Mouse (Mus musculus) hindbrain, embryonic 15.5 days (tissue): ENCODE results near the gene Ogdh. TPM values are rescaled to one million over a fixed set of nuclear protein-coding genes. Genes with fewer than 3 reads are reported as not detected.

Experiments
- ATAC-seq: fragments of 200-750 bp; cut with Nextera tagmentation; 2 replicates; pipeline ENCODE4 v1.8.0; 2017; ENCODE audit warnings: low read depth, moderate number of reproducible peaks, moderate TSS enrichment; ENCODE audit not compliant: low FRiP score
- H3K27ac ChIP-seq: fragments of 300-500 bp; sonication (generic); replicated peaks from 2 replicates; pipeline ENCODE4 v1.5.1; 2015; ENCODE audit warnings: mild to moderate bottlenecking, inconsistent platforms
- H3K27me3 ChIP-seq: fragments of 300-500 bp; sonication (generic); 2 replicates; pipeline ENCODE4 v1.6.1; 2015; ENCODE audit warnings: control low read depth, inconsistent platforms
- H3K36me3 ChIP-seq: fragments of 300-500 bp; sonication (generic); 2 replicates; pipeline ENCODE4 v1.6.1; 2015; ENCODE audit warnings: control low read depth, inconsistent platforms
- H3K4me1 ChIP-seq: fragments of 300-500 bp; sonication (generic); replicated peaks from 2 replicates; pipeline ENCODE4 v1.6.1; 2015; ENCODE audit warnings: control low read depth, inconsistent platforms
- H3K4me2 ChIP-seq: fragments of 300-500 bp; sonication (generic); 2 replicates; pipeline ENCODE4 v1.6.1; 2015; ENCODE audit warnings: moderate library complexity, mild to moderate bottlenecking, inconsistent platforms
- H3K4me3 ChIP-seq: fragments of 300-500 bp; sonication (generic); 2 replicates; pipeline ENCODE4 v1.5.1; 2015; ENCODE audit warnings: mild to moderate bottlenecking, inconsistent platforms
- H3K9ac ChIP-seq: fragments of 300-500 bp; sonication (generic); 2 replicates; pipeline ENCODE4 v1.6.1; 2015; ENCODE audit warnings: inconsistent platforms
- H3K9me3 ChIP-seq: fragments of 300-500 bp; sonication (generic); 2 replicates; pipeline ENCODE4 v1.6.1; 2016; ENCODE audit warnings: control low read depth, inconsistent platforms
- WGBS: fragments of 180-500 bp; shearing (Covaris S2); methylation state at CpG from one replicate; pipeline ENCODE4 v1.1.7; 2015; 5-methylcytosine and 5-hydroxymethylcytosine counted together
- polyA plus RNA-seq: library from polyadenylated mRNA; unstranded; fragments of >200 nt; fragmentation: Nextera tagmentation; extraction: Ambion mirVana; gene quantifications from 2 replicates; pipeline ENCODE4 v1.2.1, GENCODE M21; 2015

The Ogdh gene
- polyA plus RNA-seq, 1 experiment from 2014 or later: 133 TPM

DNA sequence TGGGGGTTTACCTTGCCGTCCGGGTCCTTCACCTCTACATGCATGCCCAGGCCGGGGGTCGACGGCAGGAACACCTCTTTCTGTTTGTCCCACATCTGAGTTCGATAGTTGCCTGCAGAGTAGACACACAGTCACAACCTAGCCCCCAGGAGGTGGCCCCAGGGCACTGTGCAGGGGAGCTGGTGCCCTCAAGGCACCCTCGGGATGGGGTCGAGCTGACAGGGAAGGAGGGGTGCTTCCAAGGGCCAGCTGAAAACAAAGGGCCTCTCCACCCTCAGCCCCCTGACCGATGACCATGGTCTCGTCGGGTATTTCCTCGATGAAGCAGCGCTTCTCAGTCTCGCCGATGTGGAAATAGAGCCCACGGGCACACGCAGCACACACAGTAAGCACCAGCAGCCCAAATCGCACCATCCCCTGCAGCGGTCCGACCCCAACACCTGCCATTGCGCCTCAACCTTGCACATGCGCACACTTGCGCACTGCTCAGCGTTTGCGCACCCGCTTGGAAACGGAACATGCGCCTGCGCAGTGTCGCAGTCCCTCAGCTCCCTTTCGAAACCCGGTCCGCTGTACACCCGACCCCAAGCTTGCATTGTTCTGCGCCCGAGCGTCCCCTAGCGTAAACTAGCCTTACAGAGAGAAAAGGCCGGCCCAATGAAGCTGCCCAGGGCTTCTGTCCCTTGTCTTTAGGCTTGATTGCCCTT lies 16.9 kb upstream of the Ogdh start, which contains the start of gene Tmed4:
Gene Tmed4, minus strand, starts transcription at position 484 of the 707 bp plus-strand sequence.
- peaks cover 30% of the 10 kb centered on the region for H3K4me1 ChIP-seq
- H3K4me3 ChIP-seq: peak within 1 kb of the TSS; percentile 96
- peak within 1 kb of the TSS; percentile 96 for H3K9ac ChIP-seq
- H3K36me3 ChIP-seq: peaks cover 14% of the 10 kb centered on the region
- H3K27ac ChIP-seq: peak within 1 kb of the TSS; percentile 85
- ATAC-seq: peak; percentile 98
- 0% methylated on average over 39 of the region's 39 CpGs for WGBS
- H3K4me2 ChIP-seq: peak within 1 kb of the TSS; percentile 87
- no peaks in the 10 kb centered on the region for H3K9me3 ChIP-seq
- no peaks in the 10 kb centered on the region for H3K27me3 ChIP-seq

DNA sequence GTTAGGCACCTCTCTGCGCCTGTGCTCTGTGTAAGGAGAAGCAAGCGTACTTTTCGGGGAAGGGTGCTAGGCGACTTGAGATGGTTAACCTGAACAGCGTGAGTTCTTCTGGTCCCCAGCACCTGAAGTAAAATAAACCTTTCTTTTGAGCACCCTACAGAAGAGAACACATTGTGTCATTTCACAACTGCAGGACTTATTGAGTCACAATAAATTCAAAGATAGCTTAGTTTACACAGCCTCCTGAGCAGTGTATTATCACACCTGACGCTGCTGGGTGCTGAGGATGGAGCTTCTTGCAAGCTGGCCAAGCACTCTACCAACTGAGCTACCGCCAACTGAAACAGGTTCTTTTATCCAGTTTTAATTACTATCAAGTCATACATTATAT lies 16.3 kb upstream of the Ogdh start:
- Histone ChIP-seq H3K27me3 (no peaks in the 10 kb centered on the region), H3K9ac (peak overlapping the region; percentile 96), H3K4me3 (peak overlapping the region; percentile 96), H3K9me3 (no peaks in the 10 kb centered on the region), H3K4me1 (peaks cover 30% of the 10 kb centered on the region), H3K36me3 (peaks cover 14% of the 10 kb centered on the region), H3K4me2 (peak overlapping the region; percentile 87), H3K27ac (peak overlapping the region; percentile 85)
- no peak; the same call in 1 of the 2 replicates for ATAC-seq
- 22% methylated on average over 7 of the region's 7 CpGs for WGBS

DNA sequence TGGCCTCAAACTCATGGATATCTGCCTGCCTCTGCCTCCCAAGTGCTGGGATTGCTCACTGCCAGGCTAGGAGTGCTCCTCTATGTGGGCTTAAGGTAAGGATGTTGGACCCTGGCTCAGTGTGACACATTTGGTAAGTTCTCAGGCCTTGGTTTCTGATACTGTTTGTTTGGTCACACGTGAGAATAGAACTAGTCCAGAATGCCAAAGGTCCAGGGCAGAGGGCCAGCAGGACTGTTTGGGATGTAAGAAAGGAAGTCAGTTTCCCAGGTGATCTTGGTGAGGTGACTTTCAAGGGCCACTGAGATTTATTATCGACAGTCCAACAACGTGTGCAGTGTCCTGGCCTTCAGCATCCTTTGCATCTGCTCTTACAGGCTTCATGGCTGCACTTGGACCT lies 15.0 kb upstream of the Ogdh start:
- peaks cover 30% of the 10 kb centered on the region for H3K4me1 ChIP-seq
- no peak overlapping the region for H3K27ac ChIP-seq
- WGBS: 87% methylated on average over 3 of the region's 3 CpGs
- H3K9me3 ChIP-seq: no peaks in the 10 kb centered on the region
- H3K4me2 ChIP-seq: no peak overlapping the region
- no peaks in the 10 kb centered on the region for H3K27me3 ChIP-seq
- ATAC-seq: no peak
- H3K36me3 ChIP-seq: peaks cover 2% of the 10 kb centered on the region
- H3K4me3 ChIP-seq: no peak overlapping the region
- no peak overlapping the region for H3K9ac ChIP-seq

DNA sequence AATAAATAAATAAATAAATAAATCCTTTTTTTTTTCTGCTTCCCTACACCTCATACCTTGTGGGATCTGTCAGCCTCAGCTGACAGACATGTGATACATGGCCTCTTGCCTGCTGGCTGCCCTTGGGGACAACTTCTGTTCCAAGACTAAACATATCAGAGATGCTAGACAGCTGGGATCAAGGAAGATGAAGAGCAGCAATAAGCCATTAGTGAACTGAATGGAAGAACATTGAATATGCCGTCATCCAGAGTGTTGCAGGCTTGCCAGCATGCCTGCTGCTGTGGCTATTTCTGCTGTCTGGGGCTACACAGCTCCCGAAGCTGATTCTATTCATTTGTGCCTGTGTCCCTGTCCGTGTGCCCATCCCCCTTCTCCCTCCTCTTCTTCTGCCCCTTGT lies 8.5 kb upstream of the Ogdh start:
- no peaks in the 10 kb centered on the region for H3K36me3 ChIP-seq
- no peaks in the 10 kb centered on the region for H3K9me3 ChIP-seq
- no peak overlapping the region for H3K4me3 ChIP-seq
- H3K27me3 ChIP-seq: no peaks in the 10 kb centered on the region
- no peaks in the 10 kb centered on the region for H3K4me1 ChIP-seq
- no peak for ATAC-seq
- WGBS: 71% methylated on average over 3 of the region's 3 CpGs
- no peak overlapping the region for H3K4me2 ChIP-seq
- H3K27ac ChIP-seq: no peak overlapping the region
- H3K9ac ChIP-seq: no peak overlapping the region

DNA sequence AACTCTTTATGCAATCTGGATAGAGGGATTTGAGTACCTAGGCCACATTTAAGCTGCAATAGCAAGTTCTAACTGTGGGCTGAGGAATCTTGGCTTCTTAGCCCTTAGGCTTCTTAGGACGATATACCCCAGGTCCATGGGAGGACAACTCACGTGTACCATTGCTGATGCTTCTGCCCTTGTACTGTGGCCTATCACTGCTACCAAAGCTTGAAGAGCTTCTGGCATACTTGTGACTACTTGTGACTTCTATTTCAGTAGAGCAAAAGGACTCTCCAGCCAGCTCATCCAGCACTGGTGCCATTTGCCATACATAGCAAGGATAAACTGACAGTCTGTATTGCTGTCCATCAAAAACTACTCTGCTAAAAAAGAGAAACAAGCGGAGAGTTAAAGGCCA lies 1.3 kb upstream of the Ogdh start:
- H3K4me1 ChIP-seq: peaks cover 18% of the 10 kb centered on the region
- no peaks in the 10 kb centered on the region for H3K27me3 ChIP-seq
- H3K9ac ChIP-seq: no peak overlapping the region
- 94% methylated on average over 3 of the region's 3 CpGs for WGBS
- no peak overlapping the region for H3K4me3 ChIP-seq
- H3K4me2 ChIP-seq: no peak overlapping the region
- no peak for ATAC-seq
- H3K36me3 ChIP-seq: no peaks in the 10 kb centered on the region
- H3K27ac ChIP-seq: no peak overlapping the region
- H3K9me3 ChIP-seq: no peaks in the 10 kb centered on the region

DNA sequence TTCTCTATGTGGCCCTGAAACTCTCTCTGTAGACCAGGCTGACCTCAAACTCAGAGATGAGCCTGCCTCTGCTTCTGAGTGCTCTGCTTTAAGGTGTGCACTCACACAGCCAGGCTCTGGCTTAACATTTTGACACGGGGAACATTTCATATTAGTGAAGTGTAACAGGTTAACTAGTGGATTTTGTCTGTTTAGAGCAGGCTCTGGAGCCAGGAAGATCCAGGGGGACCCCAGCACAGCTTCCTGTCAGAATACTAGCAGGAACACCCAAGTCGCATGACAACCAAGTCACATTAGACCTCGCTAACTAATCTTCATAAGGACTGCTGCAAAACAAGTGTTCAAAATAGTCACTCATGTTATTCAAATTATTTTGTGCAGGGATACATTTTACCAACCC lies 550 bp upstream of the Ogdh start:
- Histone ChIP-seq H3K4me3 (peak overlapping the region; percentile 69), H3K36me3 (no peaks in the 10 kb centered on the region), H3K27ac (peak overlapping the region; percentile 92), H3K27me3 (no peaks in the 10 kb centered on the region), H3K9me3 (no peaks in the 10 kb centered on the region), H3K4me2 (peak overlapping the region; percentile 58), H3K9ac (peak overlapping the region; percentile 64; the same call in 1 of the 2 replicates), H3K4me1 (peaks cover 18% of the 10 kb centered on the region)
- ATAC-seq: no peak
- WGBS: 25% methylated on average over 3 of the region's 3 CpGs

DNA sequence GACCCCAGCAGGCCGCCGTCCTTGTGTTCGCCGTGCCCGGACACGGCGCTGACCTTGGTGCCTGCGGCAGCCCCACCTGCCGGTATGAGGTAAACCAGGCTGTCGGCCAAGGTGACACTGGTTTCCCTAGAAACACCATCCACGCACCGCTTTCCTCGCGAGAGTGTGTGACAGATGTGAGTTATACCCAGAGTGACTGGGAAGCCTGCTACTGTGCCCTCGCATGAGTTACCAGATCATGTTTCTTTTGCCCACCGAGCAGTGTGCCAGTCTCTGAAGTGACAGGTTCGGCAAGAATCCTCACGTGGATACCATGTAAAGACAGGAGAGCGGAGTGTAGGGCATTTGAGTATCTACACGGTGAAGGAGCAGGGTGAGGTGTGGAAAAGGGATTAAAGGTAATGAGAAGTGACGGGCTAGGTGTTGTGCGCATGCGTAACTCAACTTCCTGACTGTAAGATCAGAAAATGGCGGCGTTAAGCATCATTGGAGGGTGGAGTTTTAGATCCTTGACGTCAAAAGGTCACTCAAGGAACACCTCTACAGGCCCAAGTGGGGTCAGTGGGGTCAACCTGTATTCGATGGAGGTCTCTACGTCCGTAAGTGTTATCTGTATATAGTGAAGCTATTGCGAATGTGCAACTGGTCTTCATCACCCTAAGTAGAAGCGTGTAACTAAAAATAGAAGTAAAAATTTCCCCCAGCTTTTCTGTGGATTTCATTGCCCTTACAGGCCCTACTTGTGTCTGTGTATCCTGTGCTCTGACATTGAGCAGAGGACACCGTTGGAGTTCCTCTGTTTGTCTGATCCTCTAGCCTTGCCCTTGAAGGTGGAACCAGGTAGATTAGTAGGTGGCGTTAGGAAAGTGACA lies 919 bp downstream of the Ogdh start:
- no peak; the same call in 1 of the 2 replicates for ATAC-seq
- peak overlapping the region; percentile 58 for H3K4me2 ChIP-seq
- H3K27ac ChIP-seq: peak overlapping the region; percentile 92
- H3K4me1 ChIP-seq: peaks cover 18% of the 10 kb centered on the region
- no peaks in the 10 kb centered on the region for H3K9me3 ChIP-seq
- peaks cover 5% of the 10 kb centered on the region; the same call in 1 of the 2 replicates for H3K36me3 ChIP-seq
- H3K27me3 ChIP-seq: no peaks in the 10 kb centered on the region
- peak overlapping the region; percentile 64 for H3K9ac ChIP-seq
- 17% methylated on average over 33 of the region's 33 CpGs for WGBS
- peak overlapping the region; percentile 69 for H3K4me3 ChIP-seq

DNA sequence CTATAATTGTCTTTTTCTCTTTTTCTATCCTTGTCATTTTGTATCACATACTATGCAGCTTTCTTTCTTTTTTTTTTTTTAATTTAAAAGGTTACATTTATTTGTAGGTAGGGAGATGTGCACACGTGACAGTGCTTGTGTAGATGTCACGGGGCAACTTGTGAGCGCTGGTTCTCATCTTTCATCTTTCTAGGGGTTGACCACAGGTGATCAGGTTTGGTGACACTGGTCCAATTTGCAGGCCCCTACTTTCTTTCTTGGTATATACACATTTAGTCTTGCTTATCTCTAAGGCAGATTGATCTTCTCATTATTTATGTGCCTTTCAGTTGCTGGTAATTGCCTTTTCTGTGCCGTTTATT lies 1.5 kb downstream of the Ogdh start:
- peak overlapping the region; percentile 58 for H3K4me2 ChIP-seq
- peak overlapping the region; percentile 69; the same call in 1 of the 2 replicates for H3K4me3 ChIP-seq
- 93% methylated on average over 4 of the region's 4 CpGs for WGBS
- H3K9ac ChIP-seq: no peak overlapping the region
- no peak for ATAC-seq
- no peaks in the 10 kb centered on the region for H3K27me3 ChIP-seq
- H3K9me3 ChIP-seq: no peaks in the 10 kb centered on the region
- peaks cover 18% of the 10 kb centered on the region for H3K4me1 ChIP-seq
- H3K36me3 ChIP-seq: peaks cover 11% of the 10 kb centered on the region
- H3K27ac ChIP-seq: peak overlapping the region; percentile 92; the same call in 1 of the 2 replicates

DNA sequence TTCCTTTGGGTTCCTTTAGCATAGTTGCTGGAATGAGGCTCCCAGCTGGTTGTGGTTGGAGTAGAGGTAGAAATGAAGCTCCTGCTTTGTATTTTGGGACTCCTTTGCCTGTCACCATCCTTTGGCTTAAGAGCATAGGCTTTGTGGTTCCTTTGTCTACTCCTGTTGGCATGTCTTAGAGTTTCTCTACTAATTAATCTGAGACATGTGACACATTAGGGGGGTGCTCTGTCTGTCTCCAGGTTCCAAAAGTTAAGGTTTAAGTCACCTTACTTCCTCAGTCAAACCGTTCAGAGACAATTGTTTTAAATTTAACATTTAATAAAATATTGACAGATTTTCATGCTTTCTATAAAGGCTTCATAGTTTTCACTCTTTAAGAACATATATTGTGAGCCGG lies 2.2 kb downstream of the Ogdh start:
- Histone ChIP-seq H3K9me3 (no peaks in the 10 kb centered on the region), H3K27me3 (no peaks in the 10 kb centered on the region), H3K36me3 (peaks cover 17% of the 10 kb centered on the region), H3K4me3 (no peak overlapping the region), H3K4me1 (peaks cover 18% of the 10 kb centered on the region), H3K9ac (no peak overlapping the region), H3K4me2 (peak overlapping the region; percentile 58; the same call in 1 of the 2 replicates), H3K27ac (no peak overlapping the region)
- ATAC-seq: no peak
- whole genome bisulfite sequencing: 96% methylated on average over 2 of the region's 2 CpGs

DNA sequence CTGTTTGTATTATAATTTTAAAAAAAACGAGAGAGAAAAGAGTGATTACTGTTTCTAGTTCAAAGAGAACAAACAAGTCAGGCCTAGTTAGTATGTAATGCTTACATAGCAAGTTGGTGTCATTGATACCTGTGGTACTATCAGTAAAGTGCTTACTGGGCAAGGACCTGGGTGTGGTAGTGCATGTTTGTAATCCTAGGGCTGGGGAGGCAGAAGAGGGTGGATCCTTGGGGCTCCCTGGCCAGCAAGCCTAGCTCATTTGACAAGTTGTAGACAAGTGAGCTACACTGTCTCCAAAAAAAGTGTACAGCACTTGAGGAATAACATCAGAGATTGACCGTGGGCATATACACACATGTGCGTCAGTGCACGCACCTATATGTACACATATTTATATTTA lies 3.2 kb downstream of the Ogdh start:
- WGBS: 97% methylated on average over 4 of the region's 4 CpGs
- no peak overlapping the region for H3K27ac ChIP-seq
- no peaks in the 10 kb centered on the region for H3K9me3 ChIP-seq
- peaks cover 24% of the 10 kb centered on the region for H3K36me3 ChIP-seq
- H3K4me2 ChIP-seq: no peak overlapping the region
- ATAC-seq: no peak
- no peak overlapping the region for H3K4me3 ChIP-seq
- H3K4me1 ChIP-seq: peaks cover 18% of the 10 kb centered on the region
- H3K27me3 ChIP-seq: no peaks in the 10 kb centered on the region
- no peak overlapping the region for H3K9ac ChIP-seq

DNA sequence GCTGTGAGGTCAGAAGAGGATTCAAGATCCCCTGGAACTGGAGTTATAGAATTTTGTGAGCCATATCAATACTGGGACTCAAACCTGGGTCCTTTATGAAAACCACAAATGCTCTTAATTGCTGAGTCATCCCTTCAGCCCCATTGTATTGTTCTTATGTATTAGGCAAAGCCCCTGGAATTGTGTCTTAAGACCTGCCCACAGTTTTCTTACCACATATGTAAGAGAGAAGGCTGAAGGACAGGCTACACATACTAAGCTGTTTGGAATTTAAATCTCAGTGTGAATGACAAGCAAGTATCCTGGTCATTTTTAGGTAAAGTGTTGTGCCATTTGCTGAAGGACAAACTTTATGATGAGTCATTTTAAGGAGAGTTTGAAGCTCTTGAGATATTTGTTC lies 4.6 kb downstream of the Ogdh start:
- H3K27ac ChIP-seq: no peak overlapping the region
- peaks cover 24% of the 10 kb centered on the region for H3K36me3 ChIP-seq
- H3K4me2 ChIP-seq: no peak overlapping the region
- no peak overlapping the region for H3K4me3 ChIP-seq
- peaks cover 14% of the 10 kb centered on the region for H3K4me1 ChIP-seq
- no peak for ATAC-seq
- no peaks in the 10 kb centered on the region for H3K27me3 ChIP-seq
- no peak overlapping the region for H3K9ac ChIP-seq
- no peaks in the 10 kb centered on the region for H3K9me3 ChIP-seq

DNA sequence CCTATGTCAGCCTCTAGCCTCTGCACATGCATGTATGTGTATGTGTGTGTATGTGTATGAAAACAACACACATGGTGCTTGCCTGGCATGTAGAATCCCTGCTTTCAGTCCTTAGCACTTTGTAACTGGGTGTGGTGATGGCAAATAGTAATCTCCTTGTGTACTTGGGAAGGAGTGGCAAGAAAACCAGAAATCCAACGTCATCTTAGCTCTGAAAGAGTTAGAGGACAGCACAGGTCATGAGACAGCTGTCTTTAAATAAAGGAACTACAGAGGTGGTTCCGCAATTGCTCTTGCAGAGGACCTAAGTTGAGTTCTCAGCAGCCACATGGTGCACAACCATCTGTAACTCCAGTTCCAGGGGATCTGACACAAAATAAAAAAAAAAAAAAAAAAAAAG lies 8.0 kb downstream of the Ogdh start:
- Histone ChIP-seq H3K9ac (no peak overlapping the region), H3K27me3 (no peaks in the 10 kb centered on the region), H3K4me1 (no peaks in the 10 kb centered on the region), H3K4me3 (no peak overlapping the region), H3K27ac (no peak overlapping the region), H3K4me2 (no peak overlapping the region), H3K36me3 (peaks cover 47% of the 10 kb centered on the region), H3K9me3 (no peaks in the 10 kb centered on the region)
- ATAC-seq: no peak
- WGBS: 90% methylated on average over 2 of the region's 2 CpGs
